Mouse (Mus musculus): ENCODE data around the gene Ppia.
"Not testable (repeated sequence)": the region's sequence is repeated elsewhere in the genome, so short reads cannot be mapped to it uniquely, and the experiment has no call there.

The Ppia gene

DNA sequence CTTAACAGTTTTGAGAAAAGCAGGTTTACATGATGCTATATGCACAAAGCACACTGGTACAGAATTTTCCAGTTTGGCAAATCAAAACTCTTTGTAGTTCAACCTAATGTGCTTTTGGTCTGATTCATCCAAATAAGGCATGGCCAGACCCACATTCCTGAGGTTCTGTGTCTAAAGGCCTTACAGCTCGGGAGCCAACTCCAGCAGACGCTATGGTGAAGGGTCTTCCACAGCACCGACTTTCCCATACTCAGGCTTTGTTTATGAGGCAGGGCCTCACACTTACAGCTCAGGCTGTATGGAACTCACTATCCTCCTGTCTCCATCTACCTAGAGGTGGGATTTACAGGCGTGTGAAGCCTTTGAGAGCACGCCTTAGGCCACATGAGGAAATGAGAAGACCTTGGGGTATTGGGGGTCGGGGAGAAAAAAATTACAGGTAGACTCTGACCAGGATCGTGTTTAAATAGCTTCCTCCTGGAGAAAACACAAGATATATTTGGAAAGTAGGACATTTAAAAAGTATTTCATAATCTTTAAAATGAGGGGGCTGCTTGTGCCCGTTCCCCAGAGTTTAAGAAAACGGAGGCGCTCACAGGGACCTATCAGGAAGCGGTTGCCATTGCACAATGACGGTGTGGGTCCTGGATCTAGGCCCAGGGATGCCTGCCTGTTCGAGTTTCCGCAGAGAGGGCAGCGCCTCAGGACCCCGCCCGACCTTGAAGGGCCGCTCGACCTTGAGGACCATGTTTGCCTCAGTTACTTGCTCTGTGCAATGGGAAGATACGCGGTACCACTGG, at the start of gene Ppia:
TSS of gene Ppia (plus strand) at position 693 of the 800 bp plus-strand sequence.
- no peak for DNase-seq (ENCODE audit: low read depth in 1 of 2, low spot score in 2 of 2)

DNA sequence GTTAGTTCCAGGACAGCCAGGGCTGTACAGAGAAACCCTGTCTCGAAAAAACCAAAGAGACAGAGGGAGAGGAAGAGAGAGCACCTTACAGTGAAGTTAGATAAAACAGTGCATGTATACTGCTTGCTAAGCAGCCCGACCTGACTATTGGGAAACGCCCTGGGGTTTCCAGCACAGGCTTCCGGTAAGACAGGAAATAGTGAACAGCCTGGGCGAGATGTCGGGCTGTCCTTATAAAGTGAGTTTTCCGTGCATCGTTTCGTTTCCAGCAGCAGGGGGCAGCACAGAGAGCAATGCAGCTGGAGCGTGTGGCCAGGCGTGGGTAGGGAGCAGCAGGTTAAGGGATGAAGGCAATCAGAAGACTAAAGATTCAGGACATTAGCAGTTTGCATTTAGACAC, 49.4 kb upstream of the Ppia start:
- peak; percentile 42 to 50 for DNase-seq (ENCODE audit: low read depth in 1 of 2, low spot score in 2 of 2)

DNA sequence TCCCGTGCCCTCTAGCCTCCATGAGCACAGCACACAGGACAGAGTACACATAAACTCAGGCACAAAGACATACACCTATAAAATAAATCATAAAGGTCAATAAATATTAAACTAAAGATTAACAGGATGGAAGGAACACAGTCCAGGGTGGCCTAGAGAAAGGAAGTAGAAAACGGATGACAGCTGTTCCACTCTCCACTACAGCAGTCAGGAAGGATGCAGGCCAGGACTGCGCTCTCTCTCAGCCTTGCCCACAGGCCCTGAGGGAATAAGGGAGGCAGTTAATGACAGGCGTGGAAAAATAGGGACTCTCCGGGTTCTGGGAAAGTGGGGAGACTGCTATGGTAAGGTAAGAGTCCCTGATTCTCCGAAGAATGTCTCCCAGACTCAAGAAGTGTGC, 48.8 kb upstream of the Ppia start:
- no peak for DNase-seq (ENCODE audit: low read depth in 1 of 2, low spot score in 2 of 2)

DNA sequence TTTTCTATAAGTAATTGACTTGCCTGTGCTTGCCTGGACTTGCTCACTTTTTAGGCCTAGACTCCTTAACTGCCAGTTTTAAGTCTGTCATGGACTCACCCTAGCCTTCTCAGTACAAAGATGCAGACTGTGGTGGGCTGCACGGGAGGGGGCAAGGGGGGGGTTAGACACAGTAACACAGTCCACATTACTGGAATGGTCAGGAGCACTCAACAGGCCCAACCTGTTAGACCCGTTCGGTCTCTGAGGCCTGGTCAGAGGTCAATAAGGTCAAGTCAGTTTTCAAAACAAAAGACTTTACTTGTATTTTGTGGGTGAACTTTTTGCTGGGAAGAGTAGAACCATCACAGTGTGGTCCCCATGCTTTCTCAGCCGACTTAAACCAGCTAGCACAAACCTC, 48.1 kb upstream of the Ppia start:
- no peak for DNase-seq (ENCODE audit: low read depth in 1 of 2, low spot score in 2 of 2)

GRCm38 (mm10) chr11:6367986-6368385, 47.3 kb upstream of the Ppia start:
- not testable (repeated sequence) for DNase-seq (ENCODE audit: low read depth in 1 of 2, low spot score in 2 of 2)

DNA sequence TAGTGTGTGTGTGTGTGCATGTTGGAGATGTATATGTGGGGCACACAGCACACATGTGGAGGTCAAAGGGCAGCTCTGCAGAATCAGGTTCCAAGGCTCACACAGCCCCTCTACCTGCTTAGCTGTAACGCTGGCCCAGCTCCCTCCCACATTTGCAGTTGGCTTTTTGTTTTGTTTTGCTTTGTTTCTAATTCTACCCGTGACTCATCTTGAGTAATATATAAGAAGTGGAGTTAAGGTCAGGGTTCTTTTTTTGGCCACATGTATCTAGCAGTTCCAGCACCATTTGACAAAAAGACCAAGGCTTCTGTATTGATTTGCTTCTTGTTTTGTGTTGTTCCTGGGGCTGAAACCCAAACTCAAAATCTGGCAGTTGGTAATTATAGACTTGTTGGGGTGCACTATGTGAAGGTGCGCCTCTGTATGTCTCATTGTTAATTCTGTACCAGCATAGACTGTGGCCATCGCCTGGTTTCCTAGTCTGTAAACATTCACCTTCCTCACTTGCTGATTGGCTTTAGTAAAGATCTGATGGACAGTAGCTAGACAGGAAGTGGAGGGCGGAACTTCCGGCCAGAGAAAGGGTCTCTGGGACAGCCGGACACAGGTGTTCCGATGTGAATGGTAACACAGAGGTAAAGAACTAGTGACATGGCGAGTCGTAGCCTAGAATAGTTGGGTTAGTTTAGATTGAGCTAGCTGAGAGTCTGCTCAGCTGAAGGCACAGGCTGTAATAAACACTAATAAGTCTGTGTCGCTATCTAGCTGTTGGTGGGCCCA, 43.7 kb upstream of the Ppia start:
- DNase-seq (ENCODE audit: low read depth in 1 of 2, low spot score in 2 of 2), result no peak

- DNase-seq (ENCODE audit: low read depth in 1 of 2, low spot score in 2 of 2), result no peak
Measured at GRCm38 (mm10) chr11:6372784-6373183, 42.5 kb upstream of the Ppia start.

DNA sequence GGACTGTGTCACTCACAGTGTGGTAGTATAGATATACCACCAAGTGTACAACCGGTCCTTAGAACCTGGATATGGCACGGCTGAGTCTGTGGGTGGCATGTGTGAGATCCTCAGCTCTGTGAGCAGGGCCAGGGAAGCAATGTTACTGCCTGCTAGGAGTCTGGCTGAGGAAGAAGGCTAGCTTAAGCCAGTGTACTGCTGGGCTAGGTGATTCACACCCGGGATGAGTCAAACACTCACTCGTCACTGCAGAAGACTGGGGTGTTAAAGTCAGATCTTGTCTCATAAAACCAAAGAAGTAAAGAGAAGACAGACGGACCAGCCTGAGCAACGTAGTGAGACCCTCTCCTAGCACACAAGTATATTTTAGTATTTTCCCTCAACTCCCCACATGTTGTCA, 34.3 kb upstream of the Ppia start:
- DNase-seq (ENCODE audit: low read depth in 1 of 2, low spot score in 2 of 2), result no peak

DNA sequence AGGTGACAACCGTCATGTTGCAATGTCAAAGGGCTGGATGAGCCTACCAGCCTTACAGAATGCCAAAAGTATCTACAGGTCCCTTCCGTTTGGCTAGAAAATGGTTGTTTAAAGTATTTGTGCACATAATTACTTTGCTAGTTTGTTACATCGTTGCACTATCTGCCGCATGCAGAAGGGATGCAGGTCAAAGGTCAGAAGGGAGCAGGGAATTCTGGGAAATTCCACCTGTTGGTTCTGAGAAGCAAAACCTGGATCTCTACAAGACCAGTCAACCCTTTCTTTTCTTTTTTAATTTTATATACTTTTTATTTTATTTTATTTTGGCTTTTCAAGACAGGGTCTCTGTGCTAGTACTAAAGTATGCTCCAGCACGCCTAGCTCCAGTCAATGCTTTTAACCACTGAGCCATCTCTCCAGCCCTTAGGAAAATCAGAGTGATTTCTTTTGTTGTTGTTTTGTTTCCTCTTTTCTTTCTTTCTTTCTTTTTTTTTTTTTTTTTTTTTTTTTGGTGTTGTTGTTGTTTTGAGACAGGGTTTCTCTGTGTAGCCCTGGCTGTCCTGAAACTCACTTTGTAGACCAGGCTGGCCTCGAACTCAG, 27.0 kb upstream of the Ppia start:
- no peak for DNase-seq (ENCODE audit: low read depth in 1 of 2, low spot score in 2 of 2)

- DNase-seq (ENCODE audit: low read depth in 1 of 2, low spot score in 2 of 2), result peak; percentile 83 to 91
Measured at GRCm38 (mm10) chr11:6388726-6389413, 26.4 kb upstream of the Ppia start, which contains the start of gene Zmiz2. Gene Zmiz2 (plus strand): TSS chr11:6389074.

GRCm38 (mm10) chr11:6389483-6389921, 25.7 kb upstream of the Ppia start:
- no peak for DNase-seq (ENCODE audit: low read depth in 1 of 2, low spot score in 2 of 2)

DNA sequence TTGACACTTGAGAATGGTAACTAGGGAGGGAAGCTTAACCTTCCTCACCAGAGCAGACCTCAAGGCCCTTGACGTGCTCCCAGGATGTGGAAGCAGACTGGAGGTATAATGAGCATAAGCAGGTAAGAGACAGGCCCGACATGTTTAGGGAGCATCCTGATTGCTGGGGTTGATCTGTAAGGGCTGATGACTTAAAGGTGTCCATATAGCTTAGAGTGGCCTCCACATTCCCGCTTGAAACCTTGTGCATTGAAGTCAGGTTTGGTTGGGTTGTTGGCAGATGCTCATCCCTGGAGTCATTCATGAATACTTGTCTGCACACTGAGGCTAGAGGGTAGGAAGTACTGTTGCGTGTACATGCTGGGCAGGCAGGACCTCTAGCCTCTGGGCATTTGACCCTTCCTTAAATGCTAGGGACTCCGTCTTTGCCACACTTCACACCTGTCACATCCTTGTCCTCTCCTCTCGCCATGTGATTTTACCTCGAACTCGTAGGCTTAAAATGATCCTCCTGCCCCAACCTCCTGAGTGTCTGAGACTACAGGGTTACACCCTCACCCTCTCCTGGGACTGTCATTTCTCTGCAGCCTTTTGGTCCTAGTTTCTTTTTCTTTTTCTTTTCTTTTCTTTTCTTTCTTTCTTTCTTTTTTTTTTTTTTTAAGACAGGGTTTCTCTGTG, 24.7 kb upstream of the Ppia start:
- no peak for DNase-seq (ENCODE audit: low read depth in 1 of 2, low spot score in 2 of 2)

DNA sequence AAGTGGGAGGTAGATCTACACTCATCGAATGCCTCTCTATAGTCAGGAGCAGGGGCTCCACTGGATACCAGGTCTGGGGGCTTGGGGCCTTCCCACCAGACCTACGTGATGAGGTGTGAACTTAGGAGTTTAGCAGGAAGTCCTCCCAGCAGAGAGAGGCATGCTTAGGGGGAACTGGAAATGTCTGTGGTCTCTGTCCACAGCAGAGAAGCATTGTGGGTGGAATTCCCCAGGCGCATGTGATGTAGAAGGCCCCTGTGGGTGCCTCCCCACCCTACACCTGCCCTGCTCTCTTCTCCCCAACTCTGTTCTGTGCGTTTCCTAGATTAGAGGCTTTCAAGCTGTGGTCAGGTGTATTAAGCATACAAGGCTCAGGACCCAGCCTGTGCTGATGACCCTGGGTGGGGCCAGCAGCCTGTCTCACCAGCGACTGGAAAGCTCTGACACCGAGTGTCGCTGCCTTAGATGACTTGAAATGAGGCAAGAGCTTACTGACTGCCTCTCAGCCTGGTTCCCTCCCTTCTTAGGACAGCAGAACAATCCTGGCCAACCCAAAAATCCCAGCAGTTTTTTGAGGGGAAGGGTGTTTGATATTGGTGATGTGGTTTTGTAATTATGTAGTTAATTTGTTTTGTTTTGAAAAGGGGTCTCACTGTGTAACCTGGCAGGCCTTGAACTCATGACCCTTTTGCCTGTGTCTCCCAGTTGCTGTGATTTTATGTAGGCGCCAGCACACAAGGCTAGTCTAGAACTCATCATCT, 23.5 kb upstream of the Ppia start:
- DNase-seq (ENCODE audit: low read depth in 1 of 2, low spot score in 2 of 2), result peak in 1 of 2 experiments; percentile 71

DNA sequence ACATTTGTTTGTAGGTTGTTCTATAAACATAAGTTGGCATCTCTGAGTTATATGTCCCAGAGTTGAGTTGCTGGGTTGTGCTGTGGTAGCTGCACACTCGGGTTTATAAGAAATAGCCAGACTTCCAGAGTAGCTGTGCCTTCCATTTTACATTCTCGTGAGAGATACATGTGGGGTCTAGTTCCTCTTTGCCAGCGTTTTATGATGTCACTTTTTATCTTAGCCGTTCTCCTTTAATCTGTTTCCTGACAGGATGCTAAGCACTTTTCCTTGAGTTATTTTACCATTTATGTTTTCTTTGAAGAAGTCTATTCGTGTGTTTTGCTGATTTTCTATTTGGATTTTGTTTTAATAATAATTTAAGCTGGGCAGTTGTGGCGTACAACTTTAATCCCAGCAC, 22.4 kb upstream of the Ppia start:
- no peak for DNase-seq (ENCODE audit: low read depth in 1 of 2, low spot score in 2 of 2)

- DNase-seq (ENCODE audit: low read depth in 1 of 2, low spot score in 2 of 2), result no peak
Measured at GRCm38 (mm10) chr11:6393866-6394265, 21.4 kb upstream of the Ppia start.

DNA sequence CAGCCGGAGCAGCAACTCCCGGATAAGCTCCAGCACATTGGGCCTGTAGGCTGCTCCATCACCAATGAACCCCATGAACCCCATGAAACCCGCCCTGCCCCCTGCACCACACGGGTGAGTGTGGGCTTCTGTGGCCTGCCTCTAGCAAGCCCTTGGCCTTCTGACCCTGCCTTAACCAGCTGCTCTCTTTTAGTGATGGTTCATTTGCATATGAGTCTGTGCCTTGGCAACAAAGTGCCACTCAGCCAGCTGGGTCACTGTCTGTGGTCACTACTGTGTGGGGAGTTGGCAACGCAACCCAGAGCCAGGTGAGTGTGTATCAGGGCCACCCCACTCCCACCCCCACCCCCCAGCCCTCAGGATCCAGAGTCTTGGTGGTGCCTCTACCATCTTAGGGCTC, 19.7 kb upstream of the Ppia start:
- no peak for DNase-seq (ENCODE audit: low read depth in 1 of 2, low spot score in 2 of 2)

GRCm38 (mm10) chr11:6398141-6398540, 17.1 kb upstream of the Ppia start:
- no peak for DNase-seq (ENCODE audit: low read depth in 1 of 2, low spot score in 2 of 2)

DNA sequence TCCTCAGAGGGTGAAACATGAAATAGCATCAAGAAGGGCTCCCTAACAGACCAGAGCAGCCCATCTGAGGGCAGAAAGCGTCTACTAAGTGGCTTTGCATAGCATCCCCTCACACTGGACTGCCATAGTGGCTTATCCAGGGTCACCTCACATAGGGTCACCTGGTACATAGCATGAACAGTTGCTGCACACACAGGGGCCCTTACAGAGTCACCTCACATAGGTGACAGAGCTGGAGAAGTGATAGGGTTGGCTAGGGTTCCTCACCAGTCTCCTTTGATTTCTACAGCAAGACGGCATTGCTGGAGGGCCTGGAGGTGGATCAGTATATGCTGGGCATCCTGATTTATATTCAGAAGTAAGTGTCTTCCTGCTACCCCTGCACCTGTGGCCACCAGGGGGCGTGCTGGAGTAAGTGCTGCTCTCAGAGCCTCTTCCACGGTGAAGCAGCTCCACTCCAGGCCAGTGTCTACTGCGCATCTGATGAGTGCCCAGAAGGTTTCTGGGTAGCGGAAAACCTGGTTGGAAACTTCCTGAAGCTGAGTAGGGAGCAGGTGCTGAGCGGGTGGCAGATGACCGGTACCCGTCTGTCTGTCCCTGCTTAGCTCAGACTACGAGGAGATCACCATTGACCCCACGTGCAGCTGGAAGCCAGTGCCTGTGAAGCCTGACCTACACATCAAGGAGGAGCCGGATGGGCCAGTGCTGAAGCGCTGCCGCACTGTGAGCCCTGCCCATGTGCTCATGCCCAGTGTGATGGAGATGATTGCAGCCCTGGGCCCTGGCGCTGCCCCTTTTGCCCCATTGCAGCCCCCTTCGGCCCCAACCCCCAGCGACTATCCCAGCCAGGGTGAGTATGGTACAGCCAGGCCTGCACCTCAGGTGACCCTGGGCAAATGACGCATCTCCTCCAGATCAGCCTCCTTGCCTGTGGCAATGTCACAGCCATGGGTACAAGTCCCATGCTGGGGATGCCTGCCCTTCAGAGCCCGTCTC, 12.4 kb upstream of the Ppia start:
- peak in 1 of 2 experiments; percentile 68 for DNase-seq (ENCODE audit: low read depth in 1 of 2, low spot score in 2 of 2)
